Mouse (Mus musculus) retina, postnatal 1 day (tissue): Measurements from ENCODE around the gene Klf16.
A peak's percentile ranks its signal among the peaks of the same experiment; 100 is the strongest.

ENCODE experiments used
- DNase-seq: peaks from one replicate; pipeline ENCODE4 v3.0.0-alpha.2; 2012

Klf16 gene

DNA sequence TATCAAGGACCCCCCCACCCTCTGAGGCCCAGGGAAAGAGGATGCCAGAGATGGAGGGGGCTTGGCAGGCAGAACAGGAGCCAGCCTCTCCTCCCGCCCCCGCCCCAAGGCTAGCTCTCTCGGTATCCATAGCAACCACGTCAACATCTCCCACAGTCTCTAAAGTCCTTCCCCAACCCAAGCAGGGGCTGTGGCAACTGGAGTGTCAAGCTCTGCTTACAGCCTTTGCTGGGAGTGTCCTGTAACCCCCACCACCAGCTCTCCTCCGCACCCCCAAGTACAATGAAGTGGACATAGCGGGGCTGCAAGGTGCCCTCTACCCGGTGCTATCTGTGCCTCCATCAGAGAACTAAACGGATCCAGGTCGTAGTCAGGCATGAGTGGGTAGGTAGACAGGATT, 3.2 kb downstream of the Klf16 start:
- DNase-seq = peak; percentile 47

GRCm38 (mm10) chr10:80572477-80572876, 4.6 kb downstream of the Klf16 start:
- DNase-seq = no peak

GRCm38 (mm10) chr10:80570871-80571836, 6.0 kb downstream of the Klf16 start:
- DNase-seq = peak; percentile 62

DNA sequence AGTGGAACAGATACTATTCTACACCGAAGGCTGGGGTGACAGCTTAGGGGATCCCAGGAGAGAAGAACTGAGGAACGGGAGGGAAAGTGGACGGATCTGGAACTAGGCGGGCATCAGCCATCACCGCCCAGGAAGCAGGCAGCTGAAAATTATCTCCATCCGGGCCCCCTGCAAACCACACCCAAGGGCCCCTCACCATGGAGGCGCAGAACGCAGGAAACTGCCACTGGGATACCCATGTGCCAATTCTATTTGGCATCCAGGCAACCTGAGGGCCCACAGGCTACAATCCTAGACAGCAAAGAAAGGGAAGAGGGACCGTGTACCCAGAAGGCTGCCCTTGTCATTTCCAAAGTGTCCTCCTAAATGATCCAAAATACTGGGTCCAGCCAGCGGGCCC, 6.7 kb downstream of the Klf16 start:
- no peak for DNase-seq

GRCm38 (mm10) chr10:80569664-80570066, 7.5 kb downstream of the Klf16 start:
- DNase-seq = peak; percentile 58

GRCm38 (mm10) chr10:80568876-80569275, 8.2 kb downstream of the Klf16 start:
- DNase-seq = no peak

DNA sequence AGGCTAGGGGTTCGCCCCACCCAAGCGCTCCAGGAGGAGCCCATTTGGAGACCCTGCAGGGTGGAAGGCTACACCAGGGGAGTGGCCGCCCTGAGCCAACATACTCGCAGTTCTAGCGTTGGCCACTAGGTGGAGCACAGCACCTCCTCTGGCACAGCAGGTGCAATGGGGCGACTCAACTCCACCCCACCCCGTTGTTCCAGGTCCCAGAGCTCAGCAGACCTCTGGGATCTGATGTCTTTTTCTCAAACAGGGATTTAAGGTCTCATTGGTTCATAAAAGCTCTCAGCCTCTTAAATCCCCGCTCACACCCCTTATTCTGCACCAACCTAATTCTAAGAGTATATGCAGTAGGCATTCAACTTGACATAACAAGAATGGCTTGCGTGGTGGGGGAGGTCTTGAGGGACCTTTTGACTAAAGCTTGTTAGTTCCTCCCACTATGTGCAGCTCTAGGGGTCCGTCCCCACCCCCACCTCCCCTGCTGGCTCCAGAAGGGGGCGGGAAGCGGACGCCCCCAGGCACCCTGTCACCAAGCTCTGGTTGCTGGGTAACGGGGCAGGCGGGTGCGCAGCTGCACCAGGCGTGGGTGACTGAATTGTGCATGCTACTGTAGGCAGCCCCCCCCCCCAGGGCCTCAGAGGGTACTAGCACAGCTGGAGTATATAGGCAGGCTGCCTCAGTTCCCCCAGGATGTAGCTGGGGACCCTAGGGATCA, 10.6 kb downstream of the Klf16 start:
- DNase-seq = peak; percentile 91

- DNase-seq = peak; percentile 96
Measured at GRCm38 (mm10) chr10:80561116-80561944, 15.8 kb downstream of the Klf16 start, which contains the start of gene Rexo1. Gene Rexo1, minus strand, starts transcription at chr10:80561560.

GRCm38 (mm10) chr10:80560621-80561020, 16.5 kb downstream of the Klf16 start:
- no peak for DNase-seq

- no peak for DNase-seq
Measured at GRCm38 (mm10) chr10:80559431-80559830, 17.7 kb downstream of the Klf16 start.

DNA sequence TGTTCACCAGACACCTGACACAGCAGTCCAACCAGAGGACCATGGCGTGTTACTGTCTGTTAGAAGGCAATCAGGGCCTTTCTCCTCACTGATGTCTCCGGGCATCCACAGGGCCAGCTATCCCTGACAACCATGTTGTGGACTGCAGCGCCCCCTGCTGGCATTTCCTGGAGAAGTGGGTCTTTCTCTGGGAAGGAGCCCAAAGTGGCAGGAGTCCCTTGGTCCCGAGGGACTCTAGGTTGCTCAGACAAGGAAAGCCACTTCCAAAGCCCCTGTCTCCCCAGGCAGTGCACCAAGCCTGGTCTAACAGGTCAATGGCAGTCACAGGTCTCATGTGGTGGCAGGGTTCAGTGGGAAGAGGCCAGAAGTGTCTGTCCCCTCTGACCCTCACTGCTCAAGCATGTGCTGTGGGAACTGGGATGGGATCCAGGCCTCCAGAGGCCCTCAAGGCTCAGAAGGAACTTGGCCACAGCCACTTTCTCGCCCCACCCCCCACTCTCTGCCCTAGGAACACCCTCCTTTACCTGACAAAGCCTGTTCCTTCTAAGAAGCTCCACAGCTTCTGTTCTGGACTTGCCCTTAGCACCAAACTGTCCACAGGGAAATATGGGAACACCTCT, 19.7 kb downstream of the Klf16 start:
- DNase-seq = peak; percentile 82

DNA sequence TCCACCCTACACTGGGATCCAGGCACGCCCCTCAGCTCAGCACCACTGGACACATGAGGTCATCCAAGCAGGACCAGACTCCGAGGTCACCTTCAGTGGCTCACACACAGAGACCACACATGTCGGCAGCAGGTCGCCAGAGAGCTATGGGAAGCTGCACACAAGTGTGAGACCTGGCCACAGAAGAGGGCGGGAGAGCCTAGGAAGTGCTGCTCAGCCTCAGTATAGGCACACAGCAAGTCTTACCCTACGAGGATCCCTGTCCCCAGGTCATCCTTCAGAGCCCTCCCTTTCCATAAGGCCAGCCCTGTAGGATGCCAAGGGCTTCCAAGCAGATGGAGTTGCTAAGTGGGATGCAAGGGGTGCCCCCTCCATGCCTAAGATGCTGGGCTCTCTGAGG, 23.1 kb downstream of the Klf16 start:
- DNase-seq = no peak

DNA sequence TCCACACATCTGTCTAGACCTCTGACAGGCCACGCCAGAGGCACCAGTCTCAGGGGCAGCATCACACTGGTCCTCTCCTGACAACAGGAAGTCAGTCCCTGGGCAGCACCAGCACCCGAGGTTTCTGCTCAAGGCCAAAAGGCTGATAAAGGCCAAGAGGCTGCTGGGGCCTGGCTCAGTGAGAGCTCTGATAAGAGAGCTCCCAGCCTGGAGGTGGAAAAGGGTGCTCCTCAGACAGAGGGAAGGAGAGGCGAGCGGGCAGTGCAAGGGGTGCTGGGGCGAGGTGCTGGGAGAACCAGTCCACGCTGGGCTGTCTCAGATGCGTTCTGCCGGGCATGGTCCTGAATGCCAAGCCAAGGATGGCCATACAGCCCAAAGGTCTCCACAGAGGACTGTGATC, 23.5 kb downstream of the Klf16 start:
- DNase-seq = no peak

GRCm38 (mm10) chr10:80552364-80552763, 24.8 kb downstream of the Klf16 start:
- DNase-seq = no peak

- no peak for DNase-seq
Measured at GRCm38 (mm10) chr10:80549279-80549678, 27.8 kb downstream of the Klf16 start.

- DNase-seq = peak; percentile 86
Measured at GRCm38 (mm10) chr10:80548428-80549006, 28.6 kb downstream of the Klf16 start.

DNA sequence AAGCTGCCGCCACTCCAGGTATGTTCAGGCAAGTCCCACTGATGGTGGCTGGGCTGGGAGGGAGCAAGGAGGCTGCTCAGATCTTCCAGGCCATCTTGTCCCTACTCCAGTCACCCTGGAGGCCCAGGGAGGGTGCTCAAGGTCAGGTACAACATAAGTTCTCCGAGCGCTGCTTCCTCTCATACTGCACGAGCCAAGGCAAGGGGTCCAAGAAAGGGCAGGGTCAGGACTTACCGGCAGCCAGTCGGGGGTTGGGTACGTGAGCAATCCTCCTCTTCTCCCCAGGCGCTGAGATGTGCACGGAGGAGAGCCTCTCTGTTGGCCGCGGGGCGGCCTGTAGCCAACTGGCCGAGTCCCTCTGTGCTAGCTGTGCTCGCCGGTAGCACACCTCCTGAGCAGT, 29.6 kb downstream of the Klf16 start:
- no peak for DNase-seq

GRCm38 (mm10) chr10:80546945-80547344, 30.2 kb downstream of the Klf16 start:
- no peak for DNase-seq

DNA sequence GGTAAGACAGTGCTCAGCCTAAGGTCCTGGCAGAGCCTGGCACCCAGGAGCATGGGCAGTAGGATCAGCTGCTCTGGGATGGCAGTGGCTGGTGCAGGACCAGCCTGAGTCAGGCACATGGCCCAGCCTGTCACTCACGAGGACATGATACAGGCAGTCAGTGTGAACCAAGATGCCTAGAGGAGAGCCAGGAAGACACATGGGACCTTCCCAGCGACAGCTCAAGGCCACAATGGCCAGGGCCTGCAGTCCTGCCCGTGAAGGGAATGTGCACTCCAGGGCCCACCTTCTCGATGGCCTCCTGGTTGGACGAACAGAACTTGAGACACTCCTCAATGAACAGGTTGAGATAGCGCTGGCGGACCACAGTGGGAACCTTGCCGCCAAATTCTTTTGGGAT, 31.5 kb downstream of the Klf16 start:
- DNase-seq = no peak

DNA sequence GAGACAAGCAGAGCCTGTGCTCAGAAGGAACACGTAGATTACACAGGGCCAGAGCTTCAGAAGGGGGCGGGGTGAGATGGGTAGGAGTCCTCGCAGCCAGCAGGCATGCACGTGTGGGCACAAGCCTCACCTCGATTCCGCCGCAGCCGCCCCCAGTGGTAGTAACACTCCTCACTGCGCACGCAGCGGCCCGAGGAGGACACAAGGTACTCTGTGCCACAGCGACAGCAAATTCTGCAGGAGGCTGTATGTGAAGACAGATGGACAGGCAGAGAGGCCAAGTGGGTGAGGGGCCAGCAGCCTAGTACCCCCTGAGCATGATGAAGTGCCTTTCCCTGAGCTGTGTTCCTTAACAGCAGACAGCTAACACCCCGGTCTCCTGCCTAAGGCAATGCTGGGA, 33.2 kb downstream of the Klf16 start:
- DNase-seq = no peak

GRCm38 (mm10) chr10:80539493-80539892, 37.6 kb downstream of the Klf16 start:
- no peak for DNase-seq
